Mouse (Mus musculus): ENCODE data around the gene Map3k4. TPM values are rescaled to one million over a fixed set of nuclear protein-coding genes. Genes with fewer than 3 reads are reported as not detected.

The Map3k4 gene
- polyA plus RNA-seq, 2 experiments: 5.0 to 9.6 TPM

DNA sequence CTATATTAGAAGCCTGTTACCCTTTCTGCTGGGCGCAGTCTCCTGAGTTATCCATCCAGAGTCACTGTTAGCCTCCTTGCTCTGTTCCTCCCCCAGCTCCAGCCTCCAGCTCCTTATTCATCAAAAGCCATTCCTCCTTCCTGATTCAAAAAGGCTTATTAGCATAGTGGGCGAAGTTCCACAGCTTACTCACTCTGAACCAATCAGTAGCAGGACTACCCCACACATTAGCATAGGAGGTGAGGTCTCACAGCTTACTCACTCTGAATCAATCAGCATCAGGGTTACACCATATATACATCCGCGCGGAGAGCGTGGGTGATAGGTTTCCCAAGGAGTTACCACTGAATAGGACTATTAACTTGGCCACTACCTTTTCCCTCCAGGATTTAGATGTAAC lies 106.3 kb downstream of the Map3k4 start:
- Histone ChIP-seq H3K27me3 (ENCODE audit: control insufficient read depth, insufficient read depth, low read length) (no peaks in the 10 kb centered on the region), H3K9ac (replicated peaks) (no peak overlapping the region), H3K4me2 (ENCODE audit: low read depth) (no peak overlapping the region), H3K9me3 (ENCODE audit: control insufficient read depth, low read length) (no peaks in the 10 kb centered on the region), H3K4me1 (replicated peaks; ENCODE audit: control insufficient read depth in 2 of 2, insufficient read depth in 2 of 2, low read length in 1 of 2) (peaks cover 40 to 47% of the 10 kb centered on the region in 2 experiments), H3K36me3 (replicated peaks; ENCODE audit: control insufficient read depth, insufficient read depth, low read depth) (peaks cover 60% of the 10 kb centered on the region), H3K4me3 (ENCODE audit: insufficient read depth in 1 of 2, low read depth in 2 of 2, low read length in 2 of 2) (no peak overlapping the region), H3K27ac (no peak overlapping the region)
- no peak for ATAC-seq (ENCODE audit: insufficient read depth)
- DNase-seq (ENCODE audit: low read depth in 3 of 3, low spot score in 3 of 3): no peak
- 91% methylated on average over 6 of the region's 6 CpGs for WGBS (ENCODE audit: insufficient replicate concordance)
- TF ChIP-seq CTCF (IDR thresholded peaks at IDR 0.05; ENCODE audit: low read depth) (no peak), EP300 (IDR thresholded peaks at IDR 0.05; ENCODE audit: low read depth) (no peak)

DNA sequence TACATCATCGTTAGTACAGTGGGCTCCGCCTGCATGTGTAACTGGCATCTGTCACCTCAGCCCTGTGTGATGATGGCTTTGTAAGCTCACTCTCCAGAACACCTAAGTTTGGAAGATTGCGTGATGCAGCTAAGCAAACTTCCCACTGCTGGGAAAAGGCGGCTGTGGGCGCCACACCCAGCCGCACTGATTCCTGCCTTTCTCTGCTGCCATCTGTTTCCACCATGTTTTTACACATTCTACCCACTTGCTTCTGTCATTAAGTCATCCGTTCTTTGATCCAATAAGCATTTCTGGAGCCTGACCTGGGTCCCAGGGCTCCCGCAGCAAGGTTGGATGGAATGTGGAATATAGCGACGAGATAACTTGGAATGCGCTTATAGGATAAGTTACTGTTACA lies 106.7 kb downstream of the Map3k4 start:
- H3K9ac ChIP-seq (replicated peaks): no peak overlapping the region
- 92% methylated on average over 11 of the region's 11 CpGs for WGBS (ENCODE audit: insufficient replicate concordance)

DNA sequence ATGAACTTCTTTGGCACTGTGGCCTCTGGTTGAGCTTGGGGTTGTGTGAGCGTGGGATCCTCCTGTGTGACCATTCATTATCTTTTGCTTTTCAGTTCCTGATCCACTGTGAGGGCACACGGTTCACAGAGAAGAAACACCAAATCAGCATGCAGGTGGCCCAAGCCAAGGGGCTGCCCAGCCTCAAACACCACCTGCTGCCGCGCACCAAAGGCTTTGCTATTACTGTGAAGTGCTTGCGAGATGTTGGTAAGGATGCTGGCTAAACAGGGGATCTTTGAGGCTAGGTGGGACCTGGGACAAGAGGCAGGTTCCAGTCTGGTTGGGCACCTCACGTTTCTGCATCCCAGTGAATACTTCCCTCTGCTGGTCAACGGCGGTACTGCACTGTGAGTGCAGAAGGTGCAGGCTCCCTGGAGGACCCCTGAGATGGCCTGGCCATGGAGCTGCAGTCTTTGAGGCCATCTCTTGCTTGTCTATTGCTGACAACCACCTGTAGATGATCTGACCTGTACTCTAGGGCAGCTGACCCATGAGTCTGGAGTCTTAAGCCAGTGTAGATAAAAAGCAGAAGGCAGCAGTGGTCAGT lies 108.0 kb downstream of the Map3k4 start:
- DNase-seq (ENCODE audit: low read depth in 3 of 3, low spot score in 3 of 3) (peak; percentile 70 to 75 (median 71)), ATAC-seq (ENCODE audit: insufficient read depth) (peak; percentile 24; the same call in 1 of the 2 replicates)
- TF ChIP-seq EP300 (IDR thresholded peaks at IDR 0.05; ENCODE audit: low read depth) (0 out of 2 replicates have a peak, but pooled peaks have one; percentile 14), CTCF (IDR thresholded peaks at IDR 0.05; ENCODE audit: low read depth) (peak; percentile 100)
- Histone ChIP-seq H3K27ac (peak overlapping the region; percentile 99), H3K4me3 (ENCODE audit: insufficient read depth in 1 of 2, low read depth in 2 of 2, low read length in 2 of 2) (no peak overlapping the region), H3K9me3 (ENCODE audit: control insufficient read depth, low read length) (no peaks in the 10 kb centered on the region), H3K4me2 (ENCODE audit: low read depth) (no peak overlapping the region), H3K9ac (replicated peaks) (no peak overlapping the region), H3K27me3 (ENCODE audit: control insufficient read depth, insufficient read depth, low read length) (no peaks in the 10 kb centered on the region), H3K4me1 (replicated peaks; ENCODE audit: control insufficient read depth in 2 of 2, insufficient read depth in 2 of 2, low read length in 1 of 2) (peaks cover 48 to 52% of the 10 kb centered on the region in 2 experiments), H3K36me3 (replicated peaks; ENCODE audit: control insufficient read depth, insufficient read depth, low read depth) (peaks cover 44% of the 10 kb centered on the region)
- 27% methylated on average over 8 of the region's 8 CpGs for WGBS (ENCODE audit: insufficient replicate concordance)

More for the DNA sequence above, 106.7 kb downstream of the Map3k4 start:
- TF ChIP-seq CTCF (IDR thresholded peaks at IDR 0.05; ENCODE audit: low read depth) (no peak), EP300 (IDR thresholded peaks at IDR 0.05; ENCODE audit: low read depth) (no peak)
- H3K4me1 ChIP-seq (replicated peaks; ENCODE audit: control insufficient read depth in 2 of 2, insufficient read depth in 2 of 2, low read length in 1 of 2): peaks cover 45 to 51% of the 10 kb centered on the region in 2 experiments
- H3K36me3 ChIP-seq (replicated peaks; ENCODE audit: control insufficient read depth, insufficient read depth, low read depth): peaks cover 55% of the 10 kb centered on the region
- H3K4me2 ChIP-seq (ENCODE audit: low read depth): no peak overlapping the region
- no peaks in the 10 kb centered on the region for H3K9me3 ChIP-seq (ENCODE audit: control insufficient read depth, low read length)
- DNase-seq (ENCODE audit: low read depth in 3 of 3, low spot score in 3 of 3) (no peak), ATAC-seq (ENCODE audit: insufficient read depth) (no peak)
- H3K27me3 ChIP-seq (ENCODE audit: control insufficient read depth, insufficient read depth, low read length): no peaks in the 10 kb centered on the region
- H3K27ac ChIP-seq: no peak overlapping the region
- no peak overlapping the region for H3K4me3 ChIP-seq (ENCODE audit: insufficient read depth in 1 of 2, low read depth in 2 of 2, low read length in 2 of 2)

DNA sequence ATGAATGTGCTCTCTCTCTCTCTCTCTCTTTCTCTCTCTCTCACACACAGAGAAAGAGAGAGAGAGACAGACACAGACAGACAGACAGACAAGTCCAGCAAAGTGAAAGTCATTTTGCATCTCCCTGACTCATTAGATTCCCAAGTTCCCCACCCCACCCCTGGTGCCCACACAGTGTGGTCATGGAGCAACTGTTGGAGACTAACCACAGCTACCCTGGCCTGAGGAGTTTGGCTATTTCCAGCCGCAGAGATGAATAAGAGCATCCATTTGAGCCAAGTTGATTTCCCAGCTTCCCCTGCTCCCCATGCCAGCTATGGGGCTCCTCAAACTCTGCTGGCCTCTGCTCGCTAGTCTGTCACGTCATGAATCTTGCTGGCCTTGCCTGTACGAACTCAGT lies 109.1 kb downstream of the Map3k4 start:
- no peaks in the 10 kb centered on the region for H3K9me3 ChIP-seq (ENCODE audit: control insufficient read depth, low read length)
- peak overlapping the region; percentile 27 for H3K9ac ChIP-seq (replicated peaks)
- peak overlapping the region; percentile 99 for H3K27ac ChIP-seq
- H3K4me1 ChIP-seq (replicated peaks; ENCODE audit: control insufficient read depth in 2 of 2, insufficient read depth in 2 of 2, low read length in 1 of 2): peaks cover 56 to 59% of the 10 kb centered on the region in 2 experiments
- peaks cover 33% of the 10 kb centered on the region for H3K36me3 ChIP-seq (replicated peaks; ENCODE audit: control insufficient read depth, insufficient read depth, low read depth)
- no peak overlapping the region for H3K4me3 ChIP-seq (ENCODE audit: insufficient read depth in 1 of 2, low read depth in 2 of 2, low read length in 2 of 2)
- ATAC-seq (ENCODE audit: insufficient read depth) (no peak), DNase-seq (ENCODE audit: low read depth in 3 of 3, low spot score in 3 of 3) (no peak)
- H3K4me2 ChIP-seq (ENCODE audit: low read depth): no peak overlapping the region
- H3K27me3 ChIP-seq (ENCODE audit: control insufficient read depth, insufficient read depth, low read length): no peaks in the 10 kb centered on the region
- TF ChIP-seq EP300 (IDR thresholded peaks at IDR 0.05; ENCODE audit: low read depth): no peak
- no peak for TF ChIP-seq CTCF (IDR thresholded peaks at IDR 0.05; ENCODE audit: low read depth)
- WGBS (ENCODE audit: insufficient replicate concordance): 76% methylated on average over 4 of the region's 4 CpGs

DNA sequence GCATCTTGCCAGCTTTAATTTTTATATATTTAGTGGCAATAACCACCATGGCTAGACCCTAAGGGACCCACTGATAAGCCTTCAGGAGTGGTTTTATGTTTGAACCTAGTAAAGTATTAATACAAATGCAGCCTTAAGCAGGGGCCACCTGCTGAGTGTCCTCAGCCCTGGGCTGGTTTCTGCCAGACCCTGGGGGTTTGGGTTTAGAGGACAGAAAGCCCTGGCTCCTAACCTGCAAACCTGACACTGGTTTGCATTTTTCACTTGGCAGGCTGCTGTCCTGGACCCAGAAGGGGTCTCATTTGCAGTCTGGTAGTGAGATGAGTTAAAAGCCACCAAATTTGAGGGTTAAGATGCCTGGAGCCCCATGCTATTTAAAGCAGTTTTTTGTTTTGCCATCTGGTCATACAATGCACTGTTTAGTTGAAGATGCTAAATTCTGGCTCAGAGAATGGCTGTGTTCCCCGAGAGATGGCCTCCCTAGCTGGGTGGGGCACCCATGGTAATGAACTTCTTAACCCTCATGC lies 111.5 kb downstream of the Map3k4 start:
- Histone ChIP-seq H3K4me3 (ENCODE audit: insufficient read depth in 1 of 2, low read depth in 2 of 2, low read length in 2 of 2) (no peak overlapping the region), H3K4me1 (replicated peaks; ENCODE audit: control insufficient read depth in 2 of 2, insufficient read depth in 2 of 2, low read length in 1 of 2) (peaks cover 79 to 83% of the 10 kb centered on the region in 2 experiments), H3K9me3 (ENCODE audit: control insufficient read depth, low read length) (no peaks in the 10 kb centered on the region), H3K27me3 (ENCODE audit: control insufficient read depth, insufficient read depth, low read length) (no peaks in the 10 kb centered on the region), H3K4me2 (ENCODE audit: low read depth) (peak overlapping the region; percentile 75), H3K9ac (replicated peaks) (peak overlapping the region; percentile 90), H3K27ac (peak overlapping the region; percentile 99), H3K36me3 (replicated peaks; ENCODE audit: control insufficient read depth, insufficient read depth, low read depth) (peaks cover 16% of the 10 kb centered on the region)
- DNase-seq (ENCODE audit: low read depth in 3 of 3, low spot score in 3 of 3) (no peak), ATAC-seq (ENCODE audit: insufficient read depth) (no peak)
- no peak for TF ChIP-seq EP300 (IDR thresholded peaks at IDR 0.05; ENCODE audit: low read depth)
- no peak for TF ChIP-seq CTCF (IDR thresholded peaks at IDR 0.05; ENCODE audit: low read depth)
- WGBS (ENCODE audit: insufficient replicate concordance): 10% methylated on average over 1 of the region's 1 CpGs
